Mouse (Mus musculus) gastrocnemius, adult 8-10 months (tissue): ENCODE results near the gene Gm5483. TPM values are rescaled to one million over a fixed set of nuclear protein-coding genes. Genes with fewer than 3 reads are reported as not detected.
"Not testable (repeated sequence)": the region's sequence is repeated elsewhere in the genome, so short reads cannot be mapped to it uniquely, and the experiment has no call there.

Experiments
- DNase-seq, 2 experiments: peaks; one replicate each; pipeline ENCODE4 v3.0.0; 2022; ENCODE audit warnings: low spot score in 2 of 2
- total RNA-seq, 4 experiments: library from RNA; stranded (reverse); gene quantifications; 2 replicates each; pipeline ENCODE4 v1.2.4; 2022

Gene Gm5483
- total RNA-seq: not detected

DNA sequence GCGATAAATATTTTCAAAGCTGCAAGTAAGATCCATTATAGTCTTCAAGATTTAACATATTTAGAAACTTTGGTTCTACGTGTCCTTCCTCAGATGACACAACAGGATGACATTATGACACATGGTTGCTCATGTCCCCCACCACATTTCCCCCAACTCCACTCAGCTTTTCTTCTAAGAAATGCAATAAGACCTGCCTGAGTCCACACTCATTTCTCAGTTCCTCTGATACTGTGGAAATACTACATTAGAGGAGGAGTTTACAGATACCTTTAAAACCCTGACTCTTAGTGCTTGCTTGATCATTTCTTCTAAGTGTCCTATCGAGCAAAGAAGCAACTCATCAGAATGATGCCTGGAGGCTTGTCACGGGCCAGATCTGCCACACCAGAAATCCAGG is at the start of gene Gm5483:
Gm5483 (plus strand) TSS at position 301 of the 400 bp plus-strand sequence.
- DNase-seq: not testable (repeated sequence)

- DNase-seq: no peak
Observed at GRCm38 (mm10) chr16:36138201-36138600, 45.8 kb upstream of the Gm5483 start.

- no peak for DNase-seq
Observed at GRCm38 (mm10) chr16:36156402-36156975, 27.5 kb upstream of the Gm5483 start, which contains the start of gene Stfa2l1. Gene Stfa2l1 (plus strand): TSS chr16:36156811.

GRCm38 (mm10) chr16:36167841-36168240 is 16.2 kb upstream of the Gm5483 start:
- DNase-seq: not testable (repeated sequence)

DNA sequence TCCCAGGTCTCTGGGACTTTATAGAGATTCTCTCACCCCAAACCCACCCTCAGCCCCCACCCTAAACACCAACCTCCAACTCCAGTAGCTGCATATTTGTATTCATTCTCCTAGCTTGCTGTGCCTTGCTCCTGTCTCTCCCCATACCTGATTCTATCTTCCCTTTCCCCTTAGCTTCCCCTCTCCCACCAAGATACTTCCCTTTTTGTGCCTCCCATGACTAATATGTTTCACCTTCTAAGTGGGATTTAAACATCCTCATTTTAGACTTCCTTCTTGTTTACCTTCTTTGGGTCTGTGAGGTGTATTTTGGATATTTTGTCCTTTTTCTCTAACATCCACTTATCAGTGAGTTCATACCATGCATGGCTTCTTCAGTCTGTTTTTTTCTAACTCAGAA is 7.9 kb upstream of the Gm5483 start:
- no peak for DNase-seq

DNA sequence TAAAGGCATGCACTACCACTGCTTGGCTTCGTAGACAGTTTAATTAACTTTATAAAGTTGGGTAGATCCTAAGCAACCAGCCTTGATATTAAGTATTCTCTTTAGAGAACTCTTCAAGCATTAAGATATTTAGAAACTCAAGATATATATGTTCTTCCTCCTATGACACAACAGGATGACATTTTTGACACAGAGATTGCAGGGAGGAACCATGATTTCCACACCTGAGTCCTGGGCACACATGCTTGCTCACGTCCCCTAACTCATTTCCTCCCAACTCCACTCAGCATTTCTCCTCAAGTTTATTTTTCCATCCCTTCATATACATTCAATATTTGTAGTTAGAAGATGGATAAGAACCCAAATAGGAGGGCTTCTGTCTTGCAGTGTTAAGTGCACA is 4.1 kb upstream of the Gm5483 start:
- DNase-seq: no peak

- no peak for DNase-seq
Observed at GRCm38 (mm10) chr16:36199226-36199625, 15.2 kb downstream of the Gm5483 start.

GRCm38 (mm10) chr16:36203846-36204245 is 19.8 kb downstream of the Gm5483 start:
- DNase-seq: no peak

- not testable (repeated sequence) for DNase-seq
Observed at GRCm38 (mm10) chr16:36205684-36206083, 21.7 kb downstream of the Gm5483 start.

- no peak for DNase-seq
Observed at GRCm38 (mm10) chr16:36209967-36210453, 26.0 kb downstream of the Gm5483 start, which contains the start of gene Gm5416. Gene Gm5416 (plus strand): TSS chr16:36210403.

GRCm38 (mm10) chr16:36221168-36221567 is 37.2 kb downstream of the Gm5483 start, which contains the start of gene 2010005H15Rik:
Gene 2010005H15Rik (plus strand): TSS chr16:36221468.
- DNase-seq: not testable (repeated sequence)

Other genes with a start within 250 kb of the Gm5483 start
- 1 to 10 TPM; 2.6 to 4.1 (median 3.3) TPM for gene Parp9, start 245.7 kb upstream of the Gm5483 start, total RNA-seq
- gene Dtx3l, start 245.1 kb upstream of the Gm5483 start, total RNA-seq: 1 to 10 TPM; 3.2 to 4.3 (median 4.1) TPM
- gene Kpna1, start 205.5 kb upstream of the Gm5483 start, total RNA-seq: 100 to 1,000 TPM; 164 to 190 (median 172) TPM
- gene Wdr5b, start 143.0 kb upstream of the Gm5483 start, total RNA-seq: 1 to 10 TPM; 2.3 to 3.0 (median 2.5) TPM
- 100 to 1,000 TPM; 112 to 134 (median 121) TPM for gene Fam162a, start 112.6 kb upstream of the Gm5483 start, total RNA-seq
- gene Ccdc58, start 112.5 kb upstream of the Gm5483 start, total RNA-seq: 10 to 100 TPM; 15.3 to 33.5 (median 22.2) TPM
- not detected for gene Csta1, start 53.0 kb upstream of the Gm5483 start, total RNA-seq
- not detected for gene Stfa2l1, start 27.4 kb upstream of the Gm5483 start, total RNA-seq
- not detected for gene Gm5416, start 26.2 kb downstream of the Gm5483 start, total RNA-seq
- not detected for gene 2010005H15Rik, start 37.3 kb downstream of the Gm5483 start, total RNA-seq
- not detected for gene Stfa1, start 92.7 kb downstream of the Gm5483 start, total RNA-seq
- not detected for gene BC117090, start 150.1 kb downstream of the Gm5483 start, total RNA-seq
- gene BC100530, start 183.5 kb downstream of the Gm5483 start, total RNA-seq: not detected
- gene Stfa2, start 224.2 kb downstream of the Gm5483 start, total RNA-seq: not detected